Comparison of ENCODE assay signal across 8 mouse cellular contexts in genomic region chr5:129583331-129583730, GRCm38 (mm10). TPM values are rescaled to one million over a fixed set of nuclear protein-coding genes. Genes with fewer than 3 reads are reported as not detected.
DNase-seq lines count a peak whose midpoint lies in the region; ATAC-seq and TF ChIP-seq lines count a peak whose summit lies in the region.
"Had no signal": no experiment of that assay in that cellular context is flagged by ENCODE, and none has a peak within 500 bp of the region (broad histone marks: within the 10 kb centered on the region; RNA-seq: fewer than 3 reads in every experiment).

No protein-coding gene starts in this region.

- no peaks in the 10 kb centered on the region for H3K9me3 ChIP-seq in embryonic facial prominence, embryonic 15.5 days (replicated peaks)
- no peaks in the 10 kb centered on the region for H3K9me3 ChIP-seq in intestine, embryonic 16.5 days (ENCODE audit: control insufficient read depth, low read length)

- H3K4me2 ChIP-seq in embryonic facial prominence, embryonic 15.5 days (replicated peaks): peak overlapping the region; percentile 100
- H3K4me2 ChIP-seq in intestine, embryonic 16.5 days (ENCODE audit: low read depth, low read length): peak overlapping the region; percentile 100

- intact Hi-C loops in left cerebral cortex, adult 2 months (cut with DNase I): loop anchor here (2.0 to 5.0 kb wide), 3 partner anchors 83 to 461 kb away; partner anchors contain the start of gene Sfswap

- H3K36me3 ChIP-seq in embryonic facial prominence, embryonic 15.5 days: no peaks in the 10 kb centered on the region
- H3K36me3 ChIP-seq in intestine, embryonic 16.5 days (ENCODE audit: control insufficient read depth, insufficient read depth, low read length): no peaks in the 10 kb centered on the region

- ATAC-seq in embryonic facial prominence, embryonic 15.5 days (ENCODE audit: insufficient number of reproducible peaks, low FRiP score, low TSS enrichment, low read depth): peak; percentile 2; the same call in 1 of the 2 replicates
- ATAC-seq in intestine, embryonic 16.5 days: no peak; the same call in 1 of the 2 replicates

- WGBS in embryonic facial prominence, embryonic 15.5 days: 2% methylated on average over 12 of the region's 12 CpGs
- 6% methylated on average over 12 of the region's 12 CpGs for WGBS in intestine, embryonic 16.5 days
- WGBS in olfactory bulb, adult 2 months: 1% methylated on average over 12 of the region's 12 CpGs

- H3K9ac ChIP-seq in embryonic facial prominence, embryonic 15.5 days: 0 out of 2 replicates have a peak overlapping the region, but pooled peaks have one; percentile 21
- H3K9ac ChIP-seq in intestine, embryonic 16.5 days (ENCODE audit: low read depth, low read length): peak overlapping the region; percentile 76

- no peak for TF ChIP-seq CTCF in left cerebral cortex, adult 2 months (IDR thresholded peaks at IDR 0.05)
- no peak for TF ChIP-seq CTCF in olfactory bulb, adult 2 months (IDR thresholded peaks at IDR 0.05; ENCODE audit: insufficient read depth, low read depth, low read length)

- no peak for DNase-seq in left cerebral cortex, adult 2 months (ENCODE audit: extremely low spot score in 1 of 2, low spot score in 2 of 2)
- no peak for DNase-seq in left cerebral cortex, adult 11 months (ENCODE audit: low spot score)
- DNase-seq in urinary bladder, postnatal 14 days (ENCODE audit: low spot score): no peak
- DNase-seq in adipocyte (ENCODE audit: low spot score): no peak

- H3K4me3 ChIP-seq in left cerebral cortex, adult 2 months: peak overlapping the region; percentile 82
- H3K4me3 ChIP-seq in embryonic facial prominence, embryonic 15.5 days (replicated peaks): peak overlapping the region; percentile 77
- peak overlapping the region; percentile 77 for H3K4me3 ChIP-seq in intestine, embryonic 16.5 days (ENCODE audit: low read length)
- H3K4me3 ChIP-seq in olfactory bulb, adult 2 months (ENCODE audit: insufficient read depth, low read depth, low read length): peak overlapping the region; percentile 74

- no peak for TF ChIP-seq POLR2A in olfactory bulb, adult 2 months (IDR thresholded peaks at IDR 0.05; ENCODE audit: insufficient read depth, low read depth, low read length)

- peaks cover 55% of the 10 kb centered on the region for H3K27me3 ChIP-seq in embryonic facial prominence, embryonic 15.5 days
- H3K27me3 ChIP-seq in intestine, embryonic 16.5 days (replicated peaks; ENCODE audit: control insufficient read depth, insufficient read depth, low read length): peaks cover 35% of the 10 kb centered on the region

- peaks cover 33% of the 10 kb centered on the region for H3K4me1 ChIP-seq in embryonic facial prominence, embryonic 15.5 days
- H3K4me1 ChIP-seq in intestine, embryonic 16.5 days (ENCODE audit: control insufficient read depth, insufficient read depth, low read length): peaks cover 12% of the 10 kb centered on the region
- peaks cover 18% of the 10 kb centered on the region for H3K4me1 ChIP-seq in olfactory bulb, adult 2 months (ENCODE audit: control insufficient read depth, insufficient read depth, low read length)

- peak overlapping the region; percentile 83 for H3K27ac ChIP-seq in left cerebral cortex, adult 2 months
- H3K27ac ChIP-seq in embryonic facial prominence, embryonic 15.5 days (replicated peaks): no peak overlapping the region
- H3K27ac ChIP-seq in intestine, embryonic 16.5 days (ENCODE audit: low read length): no peak overlapping the region
- H3K27ac ChIP-seq in olfactory bulb, adult 2 months (ENCODE audit: insufficient read depth, low read depth, low read length): no peak overlapping the region
- H3K27ac ChIP-seq: macrophage had no signal

RNA-seq across cellular contexts. Expression of gene Mmp17, which starts 0.6 kb away (rescaled TPM):
- 100 to 1,000 TPM; 107 to 113 TPM for total RNA-seq in left cerebral cortex, adult 2 months (2021)
- 3.2 and 4.3 TPM in 2 replicates for polyA plus RNA-seq in embryonic facial prominence, embryonic 15.5 days (2015; fragmentation: Nextera tagmentation; extraction: Ambion mirVana)
- 3.6 and 4.8 TPM in 2 replicates for polyA plus RNA-seq in intestine, embryonic 16.5 days (2015; fragmentation: Nextera tagmentation; extraction: Ambion mirVana)
- not detected in 2 replicates for polyA plus RNA-seq in olfactory bulb, adult 2 months (2012; ENCODE audit: insufficient read depth, insufficient read length, low replicate concordance, missing spikeins)
- polyA plus RNA-seq: macrophage had no signal
